Mouse (Mus musculus) stomach, embryonic 14.5 days (tissue): ENCODE data around the gene Macrod2. TPM values are rescaled to one million over a fixed set of nuclear protein-coding genes. Genes with fewer than 3 reads are reported as not detected.

Experiments used
- ATAC-seq: fragments of 200-750 bp; cut with Nextera tagmentation; 2 replicates; pipeline ENCODE4 v1.8.0; 2017; ENCODE audit warnings: low read depth, moderate TSS enrichment; ENCODE audit not compliant: insufficient number of reproducible peaks, insufficient read depth, low FRiP score
- H3K27ac ChIP-seq: fragments of 300-500 bp; sonication (generic); 2 replicates; pipeline ENCODE4 v1.5.1; 2014; ENCODE audit warnings: mild to moderate bottlenecking, low read length, moderate library complexity, mixed read lengths
- H3K27me3 ChIP-seq: fragments of 300-500 bp; sonication (generic); 2 replicates; pipeline ENCODE4 v1.6.1; 2014; ENCODE audit warnings: low read length, control low read depth, mixed read lengths; ENCODE audit not compliant: control insufficient read depth, insufficient read depth
- H3K36me3 ChIP-seq: fragments of 300-500 bp; sonication (generic); 2 replicates; pipeline ENCODE4 v1.6.1; 2014; ENCODE audit warnings: mild to moderate bottlenecking, control low read depth, low read length, moderate library complexity, mixed read lengths; ENCODE audit not compliant: control insufficient read depth, insufficient read depth
- H3K4me1 ChIP-seq: fragments of 300-500 bp; sonication (generic); 2 replicates; pipeline ENCODE4 v1.6.1; 2014; ENCODE audit warnings: low read length, control low read depth, mixed read lengths; ENCODE audit not compliant: control insufficient read depth, insufficient read depth
- H3K4me2 ChIP-seq: fragments of 300-500 bp; sonication (generic); replicated peaks from 2 replicates; pipeline ENCODE4 v1.6.1; 2014; ENCODE audit warnings: low read depth, low read length, control low read depth
- H3K4me3 ChIP-seq: fragments of 300-500 bp; sonication (generic); 2 replicates; pipeline ENCODE4 v1.5.1; 2014; ENCODE audit warnings: low read depth, low read length, control low read depth
- H3K9ac ChIP-seq: fragments of 300-500 bp; sonication (generic); replicated peaks from 2 replicates; pipeline ENCODE4 v1.6.1; 2014; ENCODE audit warnings: low read depth, mild to moderate bottlenecking, control low read depth, low read length, moderate library complexity, mixed read lengths
- H3K9me3 ChIP-seq: fragments of 300-500 bp; sonication (generic); 2 replicates; pipeline ENCODE4 v1.6.1; 2016; ENCODE audit warnings: low read depth, low read length, control low read depth; ENCODE audit not compliant: control insufficient read depth
- WGBS: fragments of 180-500 bp; shearing (Covaris S2); extraction: QIAGEN DNeasy Blood & Tissue Kit; methylation state at CpG from one replicate; pipeline ENCODE4 v1.1.7; 2014; 5-methylcytosine and 5-hydroxymethylcytosine counted together
- polyA plus RNA-seq: library from polyadenylated mRNA; unstranded; fragments of >200 nt; fragmentation: Nextera tagmentation; extraction: Ambion mirVana; gene quantifications from 2 replicates; pipeline ENCODE4 v1.2.1, GENCODE M21; 2014

The Macrod2 gene
- polyA plus RNA-seq, 1 experiment from 2014 or later = 40.9 TPM

GRCm38 (mm10) chr2:142251518-142251917 lies 1856.4 kb downstream of the Macrod2 start:
- ATAC-seq = no peak
- Histone ChIP-seq H3K27ac (no peak overlapping the region), H3K4me2 (no peak overlapping the region), H3K9me3 (no peaks in the 10 kb centered on the region), H3K9ac (no peak overlapping the region), H3K4me1 (no peaks in the 10 kb centered on the region), H3K36me3 (no peaks in the 10 kb centered on the region), H3K27me3 (no peaks in the 10 kb centered on the region), H3K4me3 (no peak overlapping the region)
- 73% methylated on average over 2 of the region's 2 CpGs for WGBS

GRCm38 (mm10) chr2:142253913-142254312 lies 1858.8 kb downstream of the Macrod2 start:
- WGBS = 15% methylated on average over 11 of the region's 11 CpGs
- Histone ChIP-seq H3K4me1 (no peaks in the 10 kb centered on the region), H3K4me3 (no peak overlapping the region), H3K27ac (no peak overlapping the region), H3K9ac (no peak overlapping the region), H3K4me2 (no peak overlapping the region; the same call in 1 of the 2 replicates), H3K9me3 (no peaks in the 10 kb centered on the region), H3K36me3 (no peaks in the 10 kb centered on the region), H3K27me3 (no peaks in the 10 kb centered on the region)
- ATAC-seq = 0 out of 2 replicates have a peak, but pooled peaks have one; percentile 51

DNA sequence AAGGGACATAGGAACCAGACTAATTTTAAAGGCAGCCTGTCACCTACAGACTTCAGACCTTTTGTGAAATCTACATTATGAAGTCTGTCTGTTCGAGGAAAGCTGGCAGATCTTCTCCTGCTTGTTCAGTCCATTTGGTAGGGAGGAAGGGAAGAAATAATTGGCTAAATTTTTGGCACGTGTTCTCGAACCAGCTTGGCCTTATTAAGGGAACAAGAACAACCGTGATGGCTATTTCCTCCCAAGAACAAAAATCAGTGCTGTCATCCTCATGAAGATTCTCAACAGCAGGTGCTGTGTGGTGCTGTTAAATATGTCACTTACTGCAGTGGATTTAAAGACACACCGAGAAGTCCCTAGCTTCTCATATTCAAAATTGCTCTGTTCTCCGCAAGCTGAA lies 1859.5 kb downstream of the Macrod2 start:
- H3K36me3 ChIP-seq = no peaks in the 10 kb centered on the region
- WGBS = 81% methylated on average over 6 of the region's 6 CpGs
- no peak overlapping the region for H3K4me2 ChIP-seq
- H3K9me3 ChIP-seq = no peaks in the 10 kb centered on the region
- no peak overlapping the region for H3K27ac ChIP-seq
- H3K9ac ChIP-seq = no peak overlapping the region
- no peak overlapping the region for H3K4me3 ChIP-seq
- no peaks in the 10 kb centered on the region for H3K4me1 ChIP-seq
- H3K27me3 ChIP-seq = no peaks in the 10 kb centered on the region
- ATAC-seq = no peak

GRCm38 (mm10) chr2:142257501-142257900 lies 1862.4 kb downstream of the Macrod2 start:
- no peaks in the 10 kb centered on the region for H3K9me3 ChIP-seq
- no peaks in the 10 kb centered on the region for H3K4me1 ChIP-seq
- ATAC-seq = no peak
- WGBS = 100% methylated on average over 1 of the region's 1 CpGs
- no peaks in the 10 kb centered on the region for H3K27me3 ChIP-seq
- no peak overlapping the region for H3K27ac ChIP-seq
- H3K9ac ChIP-seq = no peak overlapping the region
- no peak overlapping the region for H3K4me3 ChIP-seq
- H3K4me2 ChIP-seq = no peak overlapping the region
- no peaks in the 10 kb centered on the region for H3K36me3 ChIP-seq

DNA sequence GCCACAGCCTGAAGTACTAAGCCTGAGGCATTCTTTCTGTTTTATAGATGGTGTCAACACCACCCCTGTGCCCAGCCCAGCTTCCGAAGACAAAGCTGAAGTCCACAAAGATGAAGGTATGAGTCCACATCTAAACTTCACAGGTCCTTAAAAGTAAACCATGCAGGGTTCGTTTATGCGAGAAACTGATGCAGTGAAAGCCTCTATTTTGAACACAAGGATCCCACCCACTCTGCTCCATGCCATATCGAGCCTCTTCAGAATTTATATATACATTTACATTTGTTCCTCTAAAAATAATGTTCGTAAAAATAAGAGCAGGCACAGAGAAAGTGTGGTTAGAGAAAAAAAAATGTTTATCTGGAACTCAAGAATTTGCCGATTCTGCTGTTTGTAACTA lies 1865.9 kb downstream of the Macrod2 start:
- H3K27ac ChIP-seq = no peak overlapping the region
- no peak overlapping the region for H3K9ac ChIP-seq
- WGBS = 69% methylated on average over 6 of the region's 6 CpGs
- no peaks in the 10 kb centered on the region for H3K4me1 ChIP-seq
- no peak overlapping the region for H3K4me2 ChIP-seq
- ATAC-seq = no peak
- H3K36me3 ChIP-seq = no peaks in the 10 kb centered on the region
- no peak overlapping the region for H3K4me3 ChIP-seq
- no peaks in the 10 kb centered on the region for H3K27me3 ChIP-seq
- H3K9me3 ChIP-seq = no peaks in the 10 kb centered on the region

DNA sequence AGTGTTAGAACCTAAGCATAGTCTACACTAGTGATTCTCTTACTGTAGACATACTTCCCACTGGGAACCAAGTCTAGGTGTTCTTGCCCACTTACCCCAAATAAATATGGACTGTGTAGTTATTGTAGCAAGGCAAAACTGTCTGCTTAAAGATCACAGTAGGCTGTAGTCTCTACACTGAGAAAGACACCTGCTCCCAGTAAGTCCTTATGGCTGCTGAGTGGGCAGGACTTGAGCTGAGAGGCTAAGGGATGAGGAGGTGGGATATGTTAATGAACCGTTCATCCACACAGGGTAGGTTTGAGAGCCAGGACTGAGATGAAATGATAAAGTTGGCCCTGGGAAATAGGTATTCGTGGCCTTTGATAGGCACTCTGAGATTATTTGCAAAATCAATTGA lies 1869.6 kb downstream of the Macrod2 start:
- Histone ChIP-seq H3K4me3 (no peak overlapping the region), H3K27ac (no peak overlapping the region), H3K4me2 (no peak overlapping the region), H3K9me3 (no peaks in the 10 kb centered on the region), H3K36me3 (no peaks in the 10 kb centered on the region), H3K27me3 (no peaks in the 10 kb centered on the region), H3K9ac (no peak overlapping the region), H3K4me1 (no peaks in the 10 kb centered on the region)
- 81% methylated on average over 2 of the region's 2 CpGs for WGBS
- no peak for ATAC-seq

GRCm38 (mm10) chr2:142267836-142268235 lies 1872.7 kb downstream of the Macrod2 start:
- Histone ChIP-seq H3K4me2 (no peak overlapping the region), H3K27ac (no peak overlapping the region), H3K36me3 (no peaks in the 10 kb centered on the region), H3K4me1 (no peaks in the 10 kb centered on the region), H3K4me3 (no peak overlapping the region), H3K9ac (no peak overlapping the region), H3K9me3 (no peaks in the 10 kb centered on the region), H3K27me3 (no peaks in the 10 kb centered on the region)
- no peak for ATAC-seq
- 74% methylated on average over 2 of the region's 2 CpGs for WGBS

GRCm38 (mm10) chr2:142286761-142287160 lies 1891.7 kb downstream of the Macrod2 start:
- ATAC-seq = no peak
- Histone ChIP-seq H3K4me3 (no peak overlapping the region), H3K36me3 (no peaks in the 10 kb centered on the region), H3K4me1 (no peaks in the 10 kb centered on the region), H3K27me3 (no peaks in the 10 kb centered on the region), H3K27ac (no peak overlapping the region), H3K9ac (no peak overlapping the region), H3K4me2 (no peak overlapping the region), H3K9me3 (no peaks in the 10 kb centered on the region)
- 67% methylated on average over 1 of the region's 1 CpGs for WGBS

DNA sequence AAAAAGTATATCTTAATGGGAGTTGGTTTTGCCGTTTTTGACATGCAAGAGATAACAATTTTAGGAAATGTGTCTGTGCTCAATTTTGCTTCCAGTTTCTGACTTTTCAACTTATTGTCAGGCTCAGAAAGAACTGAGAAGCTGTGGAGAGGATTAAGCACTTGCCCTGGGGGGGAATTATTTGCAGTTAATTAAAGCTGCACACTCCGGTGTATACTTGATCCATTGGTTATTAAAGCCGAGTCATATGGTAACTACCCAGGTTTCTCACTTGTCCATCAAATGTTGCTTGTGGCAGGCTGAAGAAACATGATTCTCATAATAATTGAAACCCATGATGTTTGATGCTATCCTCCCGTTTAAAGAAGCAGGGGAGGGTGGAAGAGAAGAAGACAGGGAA lies 1899.7 kb downstream of the Macrod2 start:
- no peak overlapping the region for H3K9ac ChIP-seq
- H3K4me1 ChIP-seq = no peaks in the 10 kb centered on the region
- H3K9me3 ChIP-seq = no peaks in the 10 kb centered on the region
- no peak overlapping the region for H3K4me3 ChIP-seq
- no peak overlapping the region for H3K27ac ChIP-seq
- no peaks in the 10 kb centered on the region for H3K27me3 ChIP-seq
- no peaks in the 10 kb centered on the region for H3K36me3 ChIP-seq
- WGBS = 78% methylated on average over 4 of the region's 4 CpGs
- ATAC-seq = no peak
- H3K4me2 ChIP-seq = no peak overlapping the region
